Mouse (Mus musculus) embryonic fibroblast, embryonic 13.5 days (primary cell): ENCODE data around the gene Ces1e. TPM values are rescaled to one million over a fixed set of nuclear protein-coding genes. Genes with fewer than 3 reads are reported as not detected.
"Not testable (repeated sequence)": the region's sequence is repeated elsewhere in the genome, so short reads cannot be mapped to it uniquely, and the experiment has no call there.

Experiments used
- H3K27ac ChIP-seq: 2 replicates; pipeline ENCODE4 v1.5.1; 2012; ENCODE audit warnings: low read length, control low read depth, inconsistent platforms; ENCODE audit not compliant: insufficient read depth
- H3K4me1 ChIP-seq: 2 replicates; pipeline ENCODE4 v1.6.1; 2011; ENCODE audit warnings: low read length; ENCODE audit not compliant: control insufficient read depth, insufficient read depth
- H3K4me3 ChIP-seq: 2 replicates; pipeline ENCODE4 v1.5.1; 2011; ENCODE audit warnings: mild to moderate bottlenecking, control low read depth, low read length; ENCODE audit not compliant: insufficient read depth
- CTCF ChIP-seq: IDR thresholded peaks from 2 replicates; pipeline ENCODE4 v1.5.1; 2011; ENCODE audit warnings: mild to moderate bottlenecking, control low read depth, low read length, moderate library complexity, borderline replicate concordance; ENCODE audit not compliant: insufficient read depth
- POLR2A ChIP-seq: IDR thresholded peaks from 2 replicates; pipeline ENCODE4 v1.6.1; 2011; ENCODE audit warnings: low read depth, mild to moderate bottlenecking, control low read depth, low read length, moderate library complexity
- polyA plus RNA-seq: library from polyadenylated mRNA; stranded (reverse); fragments of >200 nt; gene quantifications from 2 replicates; pipeline ENCODE4 v1.2.4, GENCODE M21; 2011; ENCODE audit warnings: low read depth; ENCODE audit not compliant: missing spikeins, insufficient read length

The Ces1e gene
- polyA plus RNA-seq, 1 experiment: not detected

DNA sequence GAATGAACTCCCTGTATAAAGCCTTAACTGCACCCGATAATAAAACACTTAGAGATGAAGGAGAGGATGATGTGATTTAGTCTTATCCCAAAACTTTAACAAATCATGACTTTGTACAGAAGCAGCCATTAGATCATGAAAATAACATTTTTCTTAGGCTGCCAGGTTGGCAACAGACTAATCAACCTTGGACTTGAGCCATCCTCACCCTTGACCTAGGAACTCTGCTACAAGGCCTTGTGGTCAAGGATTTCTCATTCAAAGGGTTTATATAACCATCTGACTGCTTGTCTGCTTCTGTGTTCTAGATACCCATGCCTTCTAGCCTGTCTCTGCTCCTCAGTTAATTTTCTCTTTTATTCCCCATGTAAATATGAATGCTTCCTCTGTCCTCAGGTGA is 5.3 kb upstream of the Ces1e start:
- Histone ChIP-seq H3K27ac (no peak overlapping the region), H3K4me3 (no peak overlapping the region), H3K4me1 (no peaks in the 10 kb centered on the region)
- TF ChIP-seq CTCF (no peak), POLR2A (no peak)

DNA sequence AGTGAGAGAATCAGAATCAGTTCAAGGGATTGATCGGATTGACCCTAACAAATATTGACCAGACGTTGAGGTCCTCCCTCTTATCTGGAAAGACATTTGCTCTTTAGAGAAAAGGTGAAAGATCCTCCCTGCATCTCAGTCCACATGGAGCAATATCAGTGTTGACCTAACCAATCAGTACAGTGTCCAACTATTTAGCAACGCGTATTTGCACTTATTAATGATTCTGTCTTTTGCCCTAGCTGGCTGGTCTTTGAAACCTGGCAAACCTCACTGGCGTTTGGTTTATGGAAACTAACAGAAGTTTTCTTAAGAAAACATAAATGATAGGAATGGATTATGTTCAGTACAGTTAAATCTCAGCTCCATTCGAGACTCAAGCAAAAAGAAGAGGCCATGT is 4.6 kb upstream of the Ces1e start:
- no peak overlapping the region for H3K27ac ChIP-seq
- TF ChIP-seq CTCF (no peak), POLR2A (no peak)
- H3K4me1 ChIP-seq: no peaks in the 10 kb centered on the region
- H3K4me3 ChIP-seq: no peak overlapping the region

DNA sequence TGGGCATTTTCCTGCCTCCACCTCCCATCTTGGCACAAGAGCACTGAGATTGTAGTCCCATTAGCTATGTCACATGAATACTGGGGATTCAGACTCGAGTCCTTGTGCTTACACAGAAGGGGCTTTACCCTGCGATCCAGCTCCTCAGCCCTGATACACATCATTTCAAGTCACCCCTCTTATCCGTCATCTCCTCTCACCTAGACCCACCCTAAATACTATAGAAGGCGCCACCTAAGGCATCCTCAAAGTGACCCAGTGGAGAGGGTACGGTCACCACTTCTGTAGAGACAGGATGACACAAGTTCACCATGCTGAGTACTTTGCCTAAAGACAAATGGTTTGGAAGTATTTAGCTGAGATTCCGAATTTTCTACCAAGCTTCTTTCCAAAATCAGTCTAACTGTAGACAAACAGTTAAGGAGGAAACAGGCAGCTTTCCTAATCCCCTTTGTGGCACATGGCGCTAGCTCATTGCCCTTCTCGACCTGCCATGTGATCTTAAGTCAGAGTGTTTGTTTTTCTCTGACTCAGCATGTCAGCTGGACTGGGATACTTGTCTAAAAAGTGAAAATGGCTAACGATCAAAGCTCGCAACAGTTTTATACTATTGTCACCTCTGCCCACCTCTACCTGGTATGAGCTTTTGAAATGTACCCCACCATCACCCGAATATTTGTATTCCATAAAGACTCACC is 597 bp downstream of the Ces1e start:
- Histone ChIP-seq H3K27ac (no peak overlapping the region), H3K4me1 (no peaks in the 10 kb centered on the region), H3K4me3 (no peak overlapping the region)
- TF ChIP-seq CTCF (no peak), POLR2A (no peak)

DNA sequence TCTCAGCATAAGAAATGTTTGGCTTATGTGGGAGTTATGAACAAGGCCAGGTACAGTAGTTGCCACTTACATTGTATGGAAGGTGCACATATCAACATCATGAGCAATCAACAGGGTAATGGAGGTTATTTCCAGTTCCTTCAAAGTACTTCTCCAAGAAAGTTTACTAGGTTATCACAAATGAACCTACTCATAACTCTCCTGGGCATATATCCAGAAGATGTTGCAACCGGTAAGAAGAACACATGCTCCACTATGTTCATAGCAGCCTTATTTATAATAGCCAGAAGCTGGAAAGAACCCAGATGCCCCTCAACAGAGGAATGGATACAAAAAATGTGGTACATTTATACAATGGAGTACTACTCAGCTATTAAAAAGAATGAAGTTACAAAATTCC is 2.9 kb downstream of the Ces1e start:
- not testable (repeated sequence) for H3K4me1 ChIP-seq, H3K4me3 ChIP-seq, H3K27ac ChIP-seq

DNA sequence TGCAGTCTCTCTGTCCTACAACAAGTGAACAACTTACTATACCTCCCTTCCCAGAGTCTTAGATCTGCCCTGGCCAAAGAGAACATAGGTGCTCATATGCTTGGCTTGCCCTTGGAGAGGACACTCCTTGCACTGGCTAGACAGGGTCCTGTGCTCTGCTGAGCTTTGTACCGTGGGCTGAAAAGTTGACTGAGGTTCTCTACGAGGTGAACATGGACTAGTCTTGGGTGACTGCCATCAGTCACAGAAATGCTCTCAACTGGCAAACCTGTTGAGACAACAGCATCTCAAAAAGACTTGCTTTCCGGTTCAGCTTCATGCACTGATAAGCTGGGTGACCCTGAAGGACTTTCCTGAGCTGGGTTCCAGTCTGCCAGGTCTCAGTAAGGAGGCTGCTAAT is 7.5 kb downstream of the Ces1e start:
- no peaks in the 10 kb centered on the region for H3K4me1 ChIP-seq
- H3K4me3 ChIP-seq: no peak overlapping the region
- TF ChIP-seq CTCF (no peak), POLR2A (no peak)
- no peak overlapping the region for H3K27ac ChIP-seq

DNA sequence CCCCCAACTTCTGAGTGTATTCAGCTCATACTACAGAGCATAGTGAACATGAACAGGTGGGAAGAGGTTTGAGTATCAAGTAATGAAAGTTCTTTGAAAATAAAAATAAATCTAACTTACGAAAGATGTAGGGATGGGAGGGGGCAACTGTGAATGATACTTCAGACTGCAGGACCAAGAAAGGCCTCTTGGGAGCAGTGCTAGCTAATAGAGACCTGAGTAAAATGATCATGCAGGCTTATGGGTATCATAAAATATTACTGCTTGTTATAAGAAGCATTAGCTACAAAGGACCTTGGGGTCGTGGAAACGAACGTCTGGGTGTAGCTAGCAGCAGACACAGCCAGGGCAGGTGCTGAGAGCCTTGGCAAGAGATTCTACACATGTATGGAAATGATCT is 11.6 kb downstream of the Ces1e start:
- Histone ChIP-seq H3K4me1 (no peaks in the 10 kb centered on the region), H3K27ac (no peak overlapping the region), H3K4me3 (no peak overlapping the region)
- no peak for TF ChIP-seq CTCF
- TF ChIP-seq POLR2A: no peak

DNA sequence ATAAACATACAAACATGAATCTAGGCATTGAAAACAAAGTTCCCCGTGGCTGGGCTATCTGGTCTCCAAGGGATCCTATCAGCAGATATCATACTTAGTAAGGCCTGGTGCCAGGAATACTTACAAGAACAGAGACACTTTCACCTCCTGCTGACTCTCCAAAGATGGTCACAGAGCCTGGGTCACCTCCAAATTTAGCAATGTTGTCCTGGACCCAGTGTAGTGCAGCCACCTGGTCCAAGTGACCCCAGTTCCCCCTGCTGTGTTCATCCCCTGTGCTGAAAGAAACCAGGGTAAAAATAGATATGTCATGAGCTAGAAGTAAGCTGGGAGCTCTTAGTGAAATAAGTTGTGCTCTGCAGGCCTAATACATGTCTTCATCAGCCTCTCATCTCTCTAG is 12.0 kb downstream of the Ces1e start:
- Histone ChIP-seq H3K4me3 (no peak overlapping the region), H3K4me1 (no peaks in the 10 kb centered on the region), H3K27ac (no peak overlapping the region)
- no peak for TF ChIP-seq CTCF
- TF ChIP-seq POLR2A: no peak

DNA sequence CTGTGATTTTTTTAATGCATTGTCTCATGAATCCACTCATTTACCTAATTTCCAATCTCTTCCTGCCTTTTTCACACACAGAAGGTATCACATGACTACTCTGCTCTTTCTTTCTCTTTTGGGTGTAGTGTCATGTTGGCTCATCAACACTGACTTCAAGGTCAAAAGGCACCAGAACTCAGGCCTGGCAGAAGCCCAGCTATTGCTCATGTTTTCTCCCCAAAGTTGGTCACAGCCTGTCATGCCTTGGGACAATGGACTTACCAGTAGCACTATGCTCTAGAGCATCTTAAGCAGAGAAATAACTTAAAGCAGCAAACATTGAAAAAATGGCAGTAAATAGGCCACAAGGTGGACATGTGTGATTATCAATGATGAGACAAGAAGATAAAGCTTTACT is 18.3 kb downstream of the Ces1e start:
- TF ChIP-seq POLR2A (no peak), CTCF (no peak)
- Histone ChIP-seq H3K4me1 (no peaks in the 10 kb centered on the region), H3K4me3 (no peak overlapping the region), H3K27ac (no peak overlapping the region)

DNA sequence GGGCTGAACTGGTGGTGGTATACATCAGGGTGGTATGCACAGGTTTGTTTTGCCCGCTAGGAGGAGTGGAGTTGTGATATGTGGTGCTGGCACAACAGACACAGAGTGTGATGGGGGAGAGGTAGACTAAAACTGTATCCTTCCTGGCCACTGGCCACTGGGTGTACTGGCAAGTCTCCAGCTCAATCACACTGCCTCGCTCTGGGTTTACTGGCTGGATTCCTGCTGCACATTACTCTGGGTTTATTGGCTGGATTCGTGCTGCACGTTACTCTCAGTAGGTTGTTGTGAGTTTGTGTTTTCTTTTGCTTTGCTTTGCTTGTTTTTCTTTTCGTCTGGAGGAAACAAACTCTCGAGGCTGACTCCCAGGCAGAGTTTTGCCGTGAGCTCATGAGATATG is 30.3 kb downstream of the Ces1e start:
- H3K4me1 ChIP-seq, H3K4me3 ChIP-seq, H3K27ac ChIP-seq: not testable (repeated sequence)

DNA sequence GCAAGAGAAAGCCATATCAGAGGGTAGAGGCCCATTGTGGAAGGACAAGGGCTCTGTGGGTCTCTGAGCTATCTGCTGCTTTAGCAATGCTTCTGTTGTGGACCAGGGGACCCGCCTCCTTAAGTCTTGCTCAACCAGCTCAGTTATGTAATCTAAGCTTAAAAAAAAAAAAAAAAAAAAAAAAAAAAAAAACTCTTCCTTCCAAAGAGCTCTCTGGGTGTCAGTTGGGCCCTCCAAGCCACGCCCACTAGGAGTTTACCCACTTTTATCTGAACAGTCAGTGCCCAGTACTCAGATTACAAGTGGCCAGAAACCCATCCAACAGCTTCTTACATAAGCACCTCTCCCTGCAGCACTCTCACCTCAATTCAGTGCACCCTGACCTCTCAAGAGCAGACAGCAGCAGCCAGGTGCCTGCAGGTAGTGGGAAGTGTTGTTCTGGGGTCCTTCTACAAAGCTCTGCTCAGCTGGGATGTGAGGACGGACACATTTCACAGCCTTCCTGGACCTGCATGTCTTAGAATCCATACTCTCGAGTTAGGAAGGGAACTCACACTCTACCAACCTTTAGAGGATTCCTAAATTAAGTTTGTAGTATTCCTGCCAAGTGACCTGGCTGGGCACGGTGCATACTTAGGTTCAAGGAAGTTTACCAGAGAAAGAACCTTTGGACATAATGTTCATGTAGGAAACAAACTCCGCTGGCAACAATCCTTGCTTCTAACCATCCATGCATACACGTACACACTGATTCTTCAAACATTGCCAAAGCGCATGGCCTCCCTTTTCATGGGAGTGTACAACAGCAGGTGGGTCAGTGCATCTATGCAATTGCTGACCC is 31.5 kb downstream of the Ces1e start, which contains the start of gene Ces1d:
TSS of gene Ces1d (minus strand) at position 154 of the 841 bp plus-strand sequence.
- Histone ChIP-seq H3K27ac (no peak within 1 kb of the TSS), H3K4me1 (no peaks in the 10 kb centered on the region), H3K4me3 (no peak within 1 kb of the TSS)
- TF ChIP-seq POLR2A: no peak

DNA sequence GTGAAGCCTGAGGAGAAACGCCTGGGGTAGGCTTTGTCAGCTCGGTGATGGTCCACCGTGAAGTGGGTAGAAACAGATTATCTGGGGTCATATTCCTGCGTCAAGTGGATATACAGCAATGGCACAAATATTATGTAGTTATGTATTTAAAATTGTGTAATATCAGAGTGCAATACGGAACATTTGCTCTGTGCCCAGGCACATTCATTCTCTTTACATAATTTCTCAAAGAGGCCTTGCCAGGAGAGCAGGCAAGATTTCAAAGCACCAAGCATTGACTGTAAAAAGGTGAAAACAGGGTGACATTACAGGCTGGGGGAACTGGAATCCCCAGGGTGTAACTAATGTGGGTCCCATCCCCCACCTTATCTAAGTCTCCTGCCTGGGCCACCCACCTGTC is 33.0 kb downstream of the Ces1e start:
- TF ChIP-seq POLR2A: no peak
- TF ChIP-seq CTCF: no peak
- no peak overlapping the region for H3K4me3 ChIP-seq
- H3K27ac ChIP-seq: no peak overlapping the region
- H3K4me1 ChIP-seq: no peaks in the 10 kb centered on the region
